Mouse (Mus musculus) CH12F3 (cell line): Measurements from ENCODE around the gene Slc25a27.

Experiments
- in situ Hi-C: fragments of 300-500 bp; cut with MboI; formaldehyde crosslinking; loops from 2 replicates; pipeline ENCODE4 v1.14.3; 2020; ENCODE audit warnings: low sequenced_read_pairs

Gene Slc25a27

GRCm38 (mm10) chr17:43666576-43667289 is at the start of gene Slc25a27:
Gene Slc25a27, minus strand, starts transcription at chr17:43667214.
- in situ Hi-C loops: no loop called here

GRCm38 (mm10) chr17:43716601-43717000 is 49.6 kb upstream of the Slc25a27 start:
- in situ Hi-C loops: no loop called here

GRCm38 (mm10) chr17:43714191-43714590 is 47.2 kb upstream of the Slc25a27 start:
- in situ Hi-C loops: no loop called here

GRCm38 (mm10) chr17:43711557-43712352 is 44.7 kb upstream of the Slc25a27 start:
- in situ Hi-C loops: no loop called here

- in situ Hi-C loops: no loop called here
Measured at GRCm38 (mm10) chr17:43707254-43707653, 40.2 kb upstream of the Slc25a27 start.

- in situ Hi-C loops: no loop called here
Measured at GRCm38 (mm10) chr17:43706749-43707148, 39.7 kb upstream of the Slc25a27 start.

- in situ Hi-C loops: no loop called here
Measured at GRCm38 (mm10) chr17:43704216-43704930, 37.4 kb upstream of the Slc25a27 start.

GRCm38 (mm10) chr17:43701060-43701459 is 34.0 kb upstream of the Slc25a27 start:
- in situ Hi-C loops: no loop called here

GRCm38 (mm10) chr17:43698997-43699649 is 32.1 kb upstream of the Slc25a27 start:
- in situ Hi-C loops: no loop called here

GRCm38 (mm10) chr17:43689591-43689990 is 22.6 kb upstream of the Slc25a27 start:
- in situ Hi-C loops: no loop called here

- in situ Hi-C loops: no loop called here
Measured at GRCm38 (mm10) chr17:43684638-43685037, 17.6 kb upstream of the Slc25a27 start.

GRCm38 (mm10) chr17:43684086-43684485 is 17.1 kb upstream of the Slc25a27 start:
- in situ Hi-C loops: no loop called here

GRCm38 (mm10) chr17:43677317-43677716 is 10.3 kb upstream of the Slc25a27 start:
- in situ Hi-C loops: no loop called here

GRCm38 (mm10) chr17:43676241-43676640 is 9.2 kb upstream of the Slc25a27 start:
- in situ Hi-C loops: no loop called here

GRCm38 (mm10) chr17:43675228-43675627 is 8.2 kb upstream of the Slc25a27 start:
- in situ Hi-C loops: no loop called here

GRCm38 (mm10) chr17:43671907-43672306 is 4.9 kb upstream of the Slc25a27 start:
- in situ Hi-C loops: no loop called here

- in situ Hi-C loops: no loop called here
Measured at GRCm38 (mm10) chr17:43669145-43669695, 2.2 kb upstream of the Slc25a27 start.

- in situ Hi-C loops: no loop called here
Measured at GRCm38 (mm10) chr17:43667290-43667843, 353 bp upstream of the Slc25a27 start, which contains the start of gene Cyp39a1. Gene Cyp39a1, plus strand, starts transcription at chr17:43667425.

- in situ Hi-C loops: no loop called here
Measured at GRCm38 (mm10) chr17:43651314-43652046, 15.5 kb downstream of the Slc25a27 start.
